ENCODE assay signal across 18 mouse cellular contexts in genomic region chr16:91953967-91954366, GRCm38 (mm10).
"Had no signal": no experiment of that assay in that cellular context is flagged by ENCODE, and none has a peak within 500 bp of the region (broad histone marks: within the 10 kb centered on the region; RNA-seq: fewer than 3 reads in every experiment).

No protein-coding gene starts in this region.

- H3K27ac ChIP-seq: layer of hippocampus, adult 2 months; liver, embryonic 13.5 days; macrophage; midbrain, embryonic 12.5 days; midbrain, embryonic 15.5 days; neural tube, embryonic 12.5 days; neural tube, embryonic 15.5 days had no signal

- H3K4me1 ChIP-seq: liver, embryonic 13.5 days; midbrain, embryonic 12.5 days; midbrain, embryonic 15.5 days; neural tube, embryonic 12.5 days; neural tube, embryonic 15.5 days had no signal

- H3K4me3 ChIP-seq: layer of hippocampus, adult 2 months; liver, embryonic 13.5 days; midbrain, embryonic 12.5 days; midbrain, embryonic 15.5 days; neural tube, embryonic 12.5 days; neural tube, embryonic 15.5 days had no signal

- ATAC-seq: midbrain, embryonic 15.5 days had no signal

- H3K27me3 ChIP-seq: liver, embryonic 13.5 days; midbrain, embryonic 12.5 days; midbrain, embryonic 15.5 days; neural tube, embryonic 12.5 days; neural tube, embryonic 15.5 days had no signal

- DNase-seq: kidney, adult 18-20 months; kidney, adult 9 months; kidney, postnatal 14 days; kidney, postnatal 4 days; layer of hippocampus, adult 9-11 months; liver, embryonic 13.5 days; lung, adult 2 months; right cerebral cortex, adult 18-20 months; right cerebral cortex, postnatal 14 days; right cerebral cortex, postnatal 4 days; spleen, adult 18-20 months; thymus, postnatal 25 days had no signal

- H3K4me2 ChIP-seq: liver, embryonic 13.5 days; midbrain, embryonic 12.5 days; midbrain, embryonic 15.5 days; neural tube, embryonic 12.5 days; neural tube, embryonic 15.5 days had no signal

- H3K36me3 ChIP-seq: liver, embryonic 13.5 days; midbrain, embryonic 12.5 days; midbrain, embryonic 15.5 days; neural tube, embryonic 12.5 days; neural tube, embryonic 15.5 days had no signal

- H3K9ac ChIP-seq: liver, embryonic 13.5 days; midbrain, embryonic 12.5 days; midbrain, embryonic 15.5 days; neural tube, embryonic 12.5 days; neural tube, embryonic 15.5 days had no signal

- H3K9me3 ChIP-seq: liver, embryonic 13.5 days; midbrain, embryonic 15.5 days; neural tube, embryonic 15.5 days had no signal
